Mouse (Mus musculus) liver, embryonic 14.5 days (tissue): ENCODE measurements around the gene Plekhg2. TPM values are rescaled to one million over a fixed set of nuclear protein-coding genes. Genes with fewer than 3 reads are reported as not detected.

ENCODE experiments used
- ATAC-seq: fragments of 200-750 bp; cut with Nextera tagmentation; 2 replicates; pipeline ENCODE4 v1.8.0; 2017; ENCODE audit warnings: moderate number of reproducible peaks, mild to moderate bottlenecking, moderate library complexity; ENCODE audit not compliant: insufficient read depth
- DNase-seq, 3 experiments: peaks; one replicate each; pipeline ENCODE4 v3.0.0-alpha.2; 2012 to 2013; ENCODE audit warnings: low read depth in 3 of 3, low spot score in 3 of 3
- H3K27ac ChIP-seq: fragments of 300-500 bp; sonication (generic); 2 replicates; pipeline ENCODE4 v1.5.1; 2014; ENCODE audit warnings: moderate library complexity, mild to moderate bottlenecking, control low read depth, inconsistent platforms
- H3K27me3 ChIP-seq: fragments of 300-500 bp; sonication (generic); 2 replicates; pipeline ENCODE4 v1.6.1; 2014; ENCODE audit warnings: mild to moderate bottlenecking, low read length, moderate library complexity; ENCODE audit not compliant: control insufficient read depth, insufficient read depth
- H3K36me3 ChIP-seq: fragments of 300-500 bp; sonication (generic); replicated peaks from 2 replicates; pipeline ENCODE4 v1.6.1; 2014; ENCODE audit warnings: low read depth; ENCODE audit not compliant: control insufficient read depth, insufficient read depth
- H3K4me1 ChIP-seq, 2 experiments: fragments of 200-500 bp in 1 of 2; fragments of 300-500 bp in 1 of 2; sonication (generic) in 1 of 2; replicated peaks; 2 replicates each; pipeline ENCODE4 v1.6.1; 2012 to 2014; ENCODE audit warnings: antibody characterized with exemption in 1 of 2, inconsistent platforms in 1 of 2, low read length in 1 of 2; ENCODE audit not compliant: control insufficient read depth in 2 of 2, insufficient read depth in 2 of 2
- H3K4me2 ChIP-seq: fragments of 300-500 bp; sonication (generic); 2 replicates; pipeline ENCODE4 v1.6.1; 2014; ENCODE audit warnings: low read depth, mild to moderate bottlenecking, control low read depth, moderate library complexity
- H3K4me3 ChIP-seq, 2 experiments: fragments of 200-500 bp in 1 of 2; fragments of 300-500 bp in 1 of 2; sonication (generic) in 1 of 2; 2 replicates each; pipeline ENCODE4 v1.5.1; 2012 to 2014; ENCODE audit warnings: low read depth in 2 of 2, low read length in 2 of 2, mild to moderate bottlenecking in 2 of 2, control low read depth in 1 of 2, inconsistent platforms in 1 of 2, moderate library complexity in 1 of 2; ENCODE audit not compliant: insufficient read depth in 1 of 2
- H3K9ac ChIP-seq: fragments of 300-500 bp; sonication (generic); replicated peaks from 2 replicates; pipeline ENCODE4 v1.6.1; 2014; ENCODE audit warnings: mild to moderate bottlenecking, control low read depth, moderate library complexity
- H3K9me3 ChIP-seq: fragments of 300-500 bp; sonication (generic); 2 replicates; pipeline ENCODE4 v1.6.1; 2016; ENCODE audit warnings: low read length, mixed read lengths; ENCODE audit not compliant: control insufficient read depth
- CTCF ChIP-seq: IDR thresholded peaks from 2 replicates; pipeline ENCODE4 v1.5.1; 2016; ENCODE audit warnings: antibody characterized with exemption, low read depth, control low read depth
- EP300 ChIP-seq: IDR thresholded peaks from 2 replicates; pipeline ENCODE4 v1.6.1; 2016; ENCODE audit warnings: antibody characterized with exemption, low read depth
- WGBS: fragments of 180-500 bp; shearing (Covaris S2); extraction: QIAGEN DNeasy Blood & Tissue Kit; methylation state at CpG from one replicate; pipeline ENCODE4 v1.1.7; 2014; ENCODE audit not compliant: insufficient replicate concordance; 5-methylcytosine and 5-hydroxymethylcytosine counted together
- polyA plus RNA-seq, 2 experiments: library from polyadenylated mRNA; depleted of rRNA in 1 of 2; stranded (reverse) in 1 of 2; unstranded in 1 of 2; fragments of >200 nt; fragmentation: Nextera tagmentation in 1 of 2; extraction: Ambion mirVana in 1 of 2; gene quantifications; 2 replicates each; pipeline versions ENCODE4 v1.2.1 to v1.2.3; 2012 to 2014

Gene Plekhg2
- polyA plus RNA-seq, 2 experiments, result 3.2 to 3.4 TPM

- TF ChIP-seq EP300, result no peak
- TF ChIP-seq CTCF, result no peak
- peaks cover 12% of the 10 kb centered on the region for H3K36me3 ChIP-seq
- H3K4me1 ChIP-seq, result peaks cover 14 to 22% of the 10 kb centered on the region in 2 experiments
- DNase-seq (no peak), ATAC-seq (no peak)
- H3K9me3 ChIP-seq, result no peaks in the 10 kb centered on the region
- H3K4me3 ChIP-seq, result no peak overlapping the region
- no peak overlapping the region for H3K4me2 ChIP-seq
- no peak overlapping the region for H3K27ac ChIP-seq
- H3K9ac ChIP-seq, result no peak overlapping the region
- no peaks in the 10 kb centered on the region for H3K27me3 ChIP-seq
- 66% methylated on average over 3 of the region's 3 CpGs for WGBS
Measured at GRCm38 (mm10) chr7:28347746-28348145, 24.7 kb downstream of the Plekhg2 start.

- ATAC-seq, result no peak
Measured at GRCm38 (mm10) chr7:28344637-28345036, 27.8 kb downstream of the Plekhg2 start.

GRCm38 (mm10) chr7:28341381-28341780, 31.0 kb downstream of the Plekhg2 start:
- 47% methylated on average over 7 of the region's 7 CpGs for WGBS
- Histone ChIP-seq H3K4me1 (peaks cover 4 to 17% of the 10 kb centered on the region in 2 experiments), H3K4me2 (no peak overlapping the region), H3K27me3 (no peaks in the 10 kb centered on the region), H3K4me3 (no peak overlapping the region), H3K36me3 (no peaks in the 10 kb centered on the region), H3K27ac (no peak overlapping the region), H3K9me3 (no peaks in the 10 kb centered on the region), H3K9ac (no peak overlapping the region)
- TF ChIP-seq EP300 (no peak), CTCF (no peak)
- DNase-seq (no peak), ATAC-seq (no peak)

More at GRCm38 (mm10) chr7:28344637-28345036, 27.8 kb downstream of the Plekhg2 start:
- 3% methylated on average over 4 of the region's 4 CpGs for WGBS
- no peaks in the 10 kb centered on the region for H3K36me3 ChIP-seq
- H3K9ac ChIP-seq, result no peak overlapping the region
- DNase-seq, result peak; percentile 60 to 64 (median 61)
- TF ChIP-seq CTCF, result peak; percentile 89
- TF ChIP-seq EP300, result no peak
- H3K4me3 ChIP-seq, result no peak overlapping the region
- H3K27me3 ChIP-seq, result no peaks in the 10 kb centered on the region
- H3K27ac ChIP-seq, result no peak overlapping the region
- no peak overlapping the region for H3K4me2 ChIP-seq
- peaks cover 3 to 16% of the 10 kb centered on the region in 2 experiments for H3K4me1 ChIP-seq
- no peaks in the 10 kb centered on the region for H3K9me3 ChIP-seq

GRCm38 (mm10) chr7:28339213-28339917, 33.0 kb downstream of the Plekhg2 start:
- DNase-seq, result peak; percentile 44 to 59 (median 50)
- peak overlapping the region; percentile 86 for H3K27ac ChIP-seq
- peak overlapping the region; percentile 69 to 98 for H3K4me3 ChIP-seq
- H3K4me1 ChIP-seq, result peaks cover 4 to 15% of the 10 kb centered on the region in 2 experiments
- no peak for ATAC-seq
- no peaks in the 10 kb centered on the region; the same call in 1 of the 2 replicates for H3K36me3 ChIP-seq
- H3K4me2 ChIP-seq, result peak overlapping the region; percentile 96
- H3K27me3 ChIP-seq, result no peaks in the 10 kb centered on the region
- H3K9me3 ChIP-seq, result no peaks in the 10 kb centered on the region
- TF ChIP-seq CTCF, result peak; percentile 56
- no peak for TF ChIP-seq EP300
- H3K9ac ChIP-seq, result peak overlapping the region; percentile 58
- WGBS, result 33% methylated on average over 19 of the region's 19 CpGs

GRCm38 (mm10) chr7:28338108-28338998, 34.0 kb downstream of the Plekhg2 start, which contains the start of gene Supt5:
Gene Supt5 (minus strand): TSS chr7:28338746.
- Histone ChIP-seq H3K27me3 (no peaks in the 10 kb centered on the region), H3K36me3 (no peaks in the 10 kb centered on the region; the same call in 1 of the 2 replicates), H3K9ac (peak within 1 kb of the TSS; percentile 97), H3K27ac (peak within 1 kb of the TSS; percentile 86), H3K4me3 (peak within 1 kb of the TSS; percentile 81 to 98), H3K4me1 (peaks cover 4 to 14% of the 10 kb centered on the region in 2 experiments), H3K4me2 (peak within 1 kb of the TSS; percentile 96), H3K9me3 (no peaks in the 10 kb centered on the region)
- peak; percentile 98 for ATAC-seq
- WGBS, result under 1% methylated on average over 77 of the region's 77 CpGs
- peak; percentile 99 for DNase-seq
- TF ChIP-seq CTCF (no peak; the same call in 1 of the 2 replicates), EP300 (peak; percentile 90)
